Mouse (Mus musculus): ENCODE results near the gene 5730596B20Rik. TPM values are rescaled to one million over a fixed set of nuclear protein-coding genes. Genes with fewer than 3 reads are reported as not detected.

Gene 5730596B20Rik
- polyA plus RNA-seq, 1 experiment from 2014 or later, result 0.57 TPM

DNA sequence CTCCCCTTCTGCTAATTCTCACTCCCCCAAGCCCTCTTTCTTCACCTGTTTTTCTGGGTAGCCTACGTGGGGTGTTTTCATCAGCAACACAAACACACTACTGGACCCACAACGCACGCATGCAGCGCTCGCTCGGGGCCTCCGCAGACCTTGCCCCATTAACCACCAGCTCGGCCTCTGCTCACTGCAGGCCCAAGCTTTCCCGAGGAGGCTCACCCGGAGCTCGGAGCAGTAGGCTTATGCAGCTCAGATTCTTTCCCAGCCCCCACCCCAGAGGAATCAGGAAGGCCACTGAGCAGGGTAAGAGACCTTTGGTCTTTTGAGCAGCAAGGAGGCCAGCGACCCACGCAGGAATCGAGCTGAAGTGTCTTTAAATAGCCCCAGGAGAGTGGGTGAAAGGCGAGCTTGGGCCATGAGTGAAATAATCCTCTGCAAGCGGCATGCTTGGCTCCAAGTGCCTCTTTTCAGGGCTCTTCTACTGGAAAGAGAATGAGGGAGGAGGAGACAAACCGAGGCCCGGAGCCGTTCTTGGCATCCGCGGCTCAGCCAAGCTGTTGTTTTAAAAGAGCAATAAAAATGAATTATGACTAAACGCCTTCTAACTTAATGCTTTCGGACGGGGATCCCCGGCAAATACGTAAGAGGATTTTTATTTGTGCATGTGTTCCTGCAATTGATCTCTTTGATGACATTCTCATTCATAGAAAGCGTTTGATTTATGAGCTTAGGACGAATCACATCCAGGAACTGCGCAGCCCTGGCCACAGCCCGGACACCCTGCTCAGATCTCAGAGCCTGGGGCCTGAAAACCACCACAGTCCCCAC, 16.6 kb upstream of the 5730596B20Rik start:
- Histone ChIP-seq H3K36me3 (ENCODE audit: control insufficient read depth, insufficient read depth, low read length) (no peaks in the 10 kb centered on the region), H3K4me3 (ENCODE audit: low read depth, low read length) (peak overlapping the region; percentile 31), H3K4me2 (peak overlapping the region; percentile 76), H3K9ac (ENCODE audit: low read depth, low read length) (peak overlapping the region; percentile 57; the same call in 1 of the 2 replicates), H3K4me1 (ENCODE audit: control insufficient read depth, insufficient read depth, low read length) (peaks cover 5% of the 10 kb centered on the region; the same call in 1 of the 2 replicates), H3K9me3 (replicated peaks; ENCODE audit: control insufficient read depth, low read length) (no peaks in the 10 kb centered on the region), H3K27ac (ENCODE audit: low read depth, low read length) (peak overlapping the region; percentile 29), H3K27me3 (ENCODE audit: control insufficient read depth, insufficient read depth, low read length) (peaks cover 94% of the 10 kb centered on the region)
- no peak for ATAC-seq (replicated peaks; ENCODE audit: insufficient number of reproducible peaks, low FRiP score, low TSS enrichment)
- 6% methylated on average over 30 of the region's 30 CpGs for WGBS (ENCODE audit: insufficient replicate concordance)

DNA sequence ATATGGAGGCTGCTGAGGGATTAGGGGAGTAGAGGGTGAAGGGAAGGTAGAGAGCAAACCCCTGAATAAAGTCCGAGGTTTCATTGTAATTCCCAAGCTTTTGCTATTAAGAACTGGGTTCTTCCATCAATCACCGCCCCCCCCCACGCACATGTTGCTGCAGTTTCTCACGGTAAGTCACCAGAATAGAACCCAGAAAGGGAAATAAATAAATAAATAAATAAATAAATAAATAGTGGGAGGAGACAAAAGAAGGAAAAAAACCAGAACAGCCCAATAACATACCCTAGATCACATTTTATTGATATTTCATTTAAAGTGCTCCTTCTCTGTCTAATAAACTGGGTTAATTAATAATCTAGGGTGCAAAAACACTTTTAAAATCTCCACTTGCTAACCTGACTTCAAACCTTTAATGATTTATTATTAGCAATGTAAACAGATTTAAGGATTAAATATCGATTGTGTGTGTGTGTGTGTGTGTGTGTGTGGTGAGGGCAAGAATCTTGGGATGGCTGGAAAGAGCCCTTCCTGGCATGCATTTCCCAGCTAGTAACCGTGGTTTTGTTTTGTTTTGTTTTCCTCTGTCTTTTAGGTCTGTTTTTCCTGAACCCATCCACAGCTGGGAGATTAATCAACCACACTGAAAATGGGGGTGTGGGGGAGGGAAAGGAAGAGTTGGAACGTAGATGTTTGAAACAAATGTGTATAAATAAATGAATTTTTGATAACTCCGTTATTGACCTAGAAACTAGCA, 15.8 kb upstream of the 5730596B20Rik start:
- Histone ChIP-seq H3K4me3 (ENCODE audit: low read depth, low read length) (peak overlapping the region; percentile 31), H3K27ac (ENCODE audit: low read depth, low read length) (peak overlapping the region; percentile 29; the same call in 1 of the 2 replicates)

DNA sequence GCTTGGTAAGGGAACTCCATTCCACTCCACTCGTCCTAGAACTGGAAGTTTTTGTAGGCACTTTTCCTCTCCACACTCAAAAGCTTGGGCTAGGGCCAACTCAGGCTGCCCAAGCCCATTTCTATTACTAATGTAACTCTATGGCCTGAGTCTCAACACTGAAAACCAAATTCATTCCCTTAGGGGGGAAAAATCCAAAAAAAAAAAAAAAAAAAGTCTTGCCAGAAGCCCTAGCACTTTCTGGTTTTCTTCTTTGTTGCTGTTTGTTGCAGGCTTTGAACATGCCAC, 15.3 kb upstream of the 5730596B20Rik start:
- no peaks in the 10 kb centered on the region for H3K9me3 ChIP-seq (replicated peaks; ENCODE audit: control insufficient read depth, low read length)
- H3K4me1 ChIP-seq (ENCODE audit: control insufficient read depth, insufficient read depth, low read length), result peaks cover 5% of the 10 kb centered on the region; the same call in 1 of the 2 replicates
- ATAC-seq (replicated peaks; ENCODE audit: insufficient number of reproducible peaks, low FRiP score, low TSS enrichment), result no peak
- no peak overlapping the region for H3K9ac ChIP-seq (ENCODE audit: low read depth, low read length)
- H3K4me3 ChIP-seq (ENCODE audit: low read depth, low read length), result no peak overlapping the region
- H3K4me2 ChIP-seq, result no peak overlapping the region; the same call in 1 of the 2 replicates
- peaks cover 95% of the 10 kb centered on the region for H3K27me3 ChIP-seq (ENCODE audit: control insufficient read depth, insufficient read depth, low read length)
- H3K36me3 ChIP-seq (ENCODE audit: control insufficient read depth, insufficient read depth, low read length), result no peaks in the 10 kb centered on the region
- 31% methylated on average over 1 of the region's 1 CpGs for WGBS (ENCODE audit: insufficient replicate concordance)
- H3K27ac ChIP-seq (ENCODE audit: low read depth, low read length), result no peak overlapping the region

More for the DNA sequence above, 15.8 kb upstream of the 5730596B20Rik start:
- peaks cover 5% of the 10 kb centered on the region; the same call in 1 of the 2 replicates for H3K4me1 ChIP-seq (ENCODE audit: control insufficient read depth, insufficient read depth, low read length)
- no peaks in the 10 kb centered on the region for H3K36me3 ChIP-seq (ENCODE audit: control insufficient read depth, insufficient read depth, low read length)
- H3K9me3 ChIP-seq (replicated peaks; ENCODE audit: control insufficient read depth, low read length), result no peaks in the 10 kb centered on the region
- H3K4me2 ChIP-seq, result peak overlapping the region; percentile 76
- WGBS (ENCODE audit: insufficient replicate concordance), result 18% methylated on average over 8 of the region's 8 CpGs
- peaks cover 95% of the 10 kb centered on the region for H3K27me3 ChIP-seq (ENCODE audit: control insufficient read depth, insufficient read depth, low read length)
- no peak overlapping the region for H3K9ac ChIP-seq (ENCODE audit: low read depth, low read length)
- no peak for ATAC-seq (replicated peaks; ENCODE audit: insufficient number of reproducible peaks, low FRiP score, low TSS enrichment)

DNA sequence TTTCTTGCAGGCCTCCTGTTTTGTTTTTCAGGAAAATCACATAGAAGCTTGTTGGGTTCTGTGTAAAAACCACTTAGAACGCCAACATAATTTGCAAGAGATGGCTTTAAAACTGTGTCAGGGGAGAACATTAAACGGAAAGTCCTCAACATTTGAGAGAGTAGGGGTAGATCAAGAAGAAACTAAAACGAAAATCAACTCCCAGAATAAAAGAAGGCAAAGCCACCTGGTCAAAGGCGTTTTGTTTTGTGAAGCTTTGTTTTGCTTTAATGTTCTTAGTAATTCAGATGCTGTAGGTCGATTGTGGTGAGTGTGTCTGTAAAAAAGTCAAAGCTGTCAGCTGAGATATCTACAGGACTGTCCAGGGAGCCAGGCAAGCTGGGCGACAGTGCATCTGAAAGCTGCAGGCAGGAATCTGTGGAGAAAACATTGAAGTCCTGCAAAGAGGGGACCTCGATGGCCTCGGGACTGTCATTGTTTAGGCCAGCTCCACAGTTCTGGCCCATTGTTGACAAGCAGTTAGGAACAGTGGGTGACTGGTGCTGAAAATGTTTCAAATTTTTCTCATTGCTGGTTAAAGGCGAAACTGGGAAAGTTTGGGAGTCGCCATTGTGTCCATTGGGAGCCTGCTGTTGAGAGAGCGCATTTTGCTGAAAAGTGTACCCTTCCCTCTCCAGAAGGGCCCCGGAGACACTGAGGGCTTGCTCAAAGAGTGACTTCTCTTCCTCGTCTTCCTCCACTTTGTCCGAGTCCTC, 14.5 kb upstream of the 5730596B20Rik start:
- H3K9me3 ChIP-seq (replicated peaks; ENCODE audit: control insufficient read depth, low read length), result no peaks in the 10 kb centered on the region
- 10% methylated on average over 14 of the region's 14 CpGs for WGBS (ENCODE audit: insufficient replicate concordance)
- H3K27ac ChIP-seq (ENCODE audit: low read depth, low read length), result peak overlapping the region; percentile 29; the same call in 1 of the 2 replicates
- peaks cover 94% of the 10 kb centered on the region for H3K27me3 ChIP-seq (ENCODE audit: control insufficient read depth, insufficient read depth, low read length)
- H3K36me3 ChIP-seq (ENCODE audit: control insufficient read depth, insufficient read depth, low read length), result no peaks in the 10 kb centered on the region
- peak overlapping the region; percentile 32 for H3K4me3 ChIP-seq (ENCODE audit: low read depth, low read length)
- H3K4me2 ChIP-seq, result peak overlapping the region; percentile 43
- ATAC-seq (replicated peaks; ENCODE audit: insufficient number of reproducible peaks, low FRiP score, low TSS enrichment), result no peak
- peaks cover 5% of the 10 kb centered on the region; the same call in 1 of the 2 replicates for H3K4me1 ChIP-seq (ENCODE audit: control insufficient read depth, insufficient read depth, low read length)
- H3K9ac ChIP-seq (ENCODE audit: low read depth, low read length), result peak overlapping the region; percentile 58

DNA sequence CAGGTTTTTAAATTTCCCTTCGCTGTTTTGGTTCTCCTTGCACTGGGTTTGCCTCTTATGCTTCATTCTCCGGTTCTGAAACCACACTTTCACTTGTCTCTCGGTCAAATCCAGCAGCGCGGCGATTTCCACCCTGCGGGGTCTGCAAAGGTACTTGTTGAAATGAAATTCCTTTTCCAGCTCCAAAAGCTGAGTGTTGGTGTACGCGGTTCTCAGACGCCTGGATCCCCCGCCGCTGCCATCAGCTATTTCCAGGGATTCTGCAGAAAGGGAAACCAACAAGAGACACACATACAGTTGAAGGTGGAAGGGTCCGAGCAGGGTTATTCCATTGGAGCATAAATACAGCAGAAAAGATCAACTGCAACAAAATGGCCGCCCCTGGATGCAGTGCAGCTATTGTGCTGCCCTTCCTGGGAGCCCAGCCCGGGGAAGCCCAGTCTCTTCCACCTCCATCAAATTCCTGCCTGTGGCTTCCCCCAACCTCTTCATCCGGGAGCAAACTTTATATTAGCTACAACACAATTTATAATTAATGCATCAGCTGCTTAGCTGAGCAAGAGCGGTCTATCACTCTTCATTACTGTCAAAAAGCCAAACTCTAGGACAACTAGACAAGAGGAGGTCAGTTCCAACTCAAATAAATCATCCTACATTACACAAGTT, 13.8 kb upstream of the 5730596B20Rik start:
- Histone ChIP-seq H3K4me3 (ENCODE audit: low read depth, low read length) (peak overlapping the region; percentile 32), H3K4me1 (ENCODE audit: control insufficient read depth, insufficient read depth, low read length) (peaks cover 5% of the 10 kb centered on the region; the same call in 1 of the 2 replicates), H3K9ac (ENCODE audit: low read depth, low read length) (peak overlapping the region; percentile 58), H3K9me3 (replicated peaks; ENCODE audit: control insufficient read depth, low read length) (no peaks in the 10 kb centered on the region), H3K36me3 (ENCODE audit: control insufficient read depth, insufficient read depth, low read length) (no peaks in the 10 kb centered on the region), H3K4me2 (peak overlapping the region; percentile 43), H3K27ac (ENCODE audit: low read depth, low read length) (peak overlapping the region; percentile 29; the same call in 1 of the 2 replicates), H3K27me3 (ENCODE audit: control insufficient read depth, insufficient read depth, low read length) (peaks cover 94% of the 10 kb centered on the region)
- ATAC-seq (replicated peaks; ENCODE audit: insufficient number of reproducible peaks, low FRiP score, low TSS enrichment), result no peak
- WGBS (ENCODE audit: insufficient replicate concordance), result 6% methylated on average over 17 of the region's 17 CpGs

DNA sequence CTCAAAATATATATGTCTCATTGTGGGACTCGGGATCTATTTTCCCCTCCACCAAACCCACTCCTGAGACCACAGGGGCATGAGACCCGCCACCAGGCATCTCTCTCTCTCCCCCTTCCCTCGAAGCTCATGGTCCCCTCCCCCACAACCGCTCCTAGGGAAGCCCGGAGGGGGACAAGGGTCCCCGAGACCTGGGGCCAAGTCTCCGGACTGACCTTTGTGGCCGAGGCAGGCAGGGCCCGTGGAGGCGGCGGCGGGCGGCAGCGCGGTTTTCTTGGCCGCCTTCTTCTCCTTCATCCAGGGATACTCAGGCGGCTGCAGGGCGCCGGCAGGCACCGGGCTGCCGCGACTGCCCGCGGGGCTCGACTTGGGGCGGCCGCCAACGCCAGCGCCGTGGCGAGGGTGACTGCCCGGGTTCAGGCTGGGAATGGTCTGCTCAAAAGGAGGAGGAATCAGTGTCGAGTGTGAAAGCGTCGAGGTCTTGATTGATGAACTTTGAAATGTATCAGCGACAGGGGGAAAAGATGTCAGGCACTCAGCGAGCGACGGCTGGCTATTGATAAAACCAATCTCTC, 13.2 kb upstream of the 5730596B20Rik start:
- peak overlapping the region; percentile 1 for H3K27ac ChIP-seq (ENCODE audit: low read depth, low read length)
- H3K4me2 ChIP-seq, result peak overlapping the region; percentile 43
- H3K4me1 ChIP-seq (ENCODE audit: control insufficient read depth, insufficient read depth, low read length), result peaks cover 3% of the 10 kb centered on the region; the same call in 1 of the 2 replicates
- peak overlapping the region; percentile 32 for H3K4me3 ChIP-seq (ENCODE audit: low read depth, low read length)
- H3K27me3 ChIP-seq (ENCODE audit: control insufficient read depth, insufficient read depth, low read length), result peaks cover 92% of the 10 kb centered on the region
- peak overlapping the region; percentile 4; the same call in 1 of the 2 replicates for H3K9ac ChIP-seq (ENCODE audit: low read depth, low read length)
- H3K36me3 ChIP-seq (ENCODE audit: control insufficient read depth, insufficient read depth, low read length), result no peaks in the 10 kb centered on the region
- ATAC-seq (replicated peaks; ENCODE audit: insufficient number of reproducible peaks, low FRiP score, low TSS enrichment), result no peak
- H3K9me3 ChIP-seq (replicated peaks; ENCODE audit: control insufficient read depth, low read length), result no peaks in the 10 kb centered on the region
- WGBS (ENCODE audit: insufficient replicate concordance), result under 1% methylated on average over 39 of the region's 39 CpGs

DNA sequence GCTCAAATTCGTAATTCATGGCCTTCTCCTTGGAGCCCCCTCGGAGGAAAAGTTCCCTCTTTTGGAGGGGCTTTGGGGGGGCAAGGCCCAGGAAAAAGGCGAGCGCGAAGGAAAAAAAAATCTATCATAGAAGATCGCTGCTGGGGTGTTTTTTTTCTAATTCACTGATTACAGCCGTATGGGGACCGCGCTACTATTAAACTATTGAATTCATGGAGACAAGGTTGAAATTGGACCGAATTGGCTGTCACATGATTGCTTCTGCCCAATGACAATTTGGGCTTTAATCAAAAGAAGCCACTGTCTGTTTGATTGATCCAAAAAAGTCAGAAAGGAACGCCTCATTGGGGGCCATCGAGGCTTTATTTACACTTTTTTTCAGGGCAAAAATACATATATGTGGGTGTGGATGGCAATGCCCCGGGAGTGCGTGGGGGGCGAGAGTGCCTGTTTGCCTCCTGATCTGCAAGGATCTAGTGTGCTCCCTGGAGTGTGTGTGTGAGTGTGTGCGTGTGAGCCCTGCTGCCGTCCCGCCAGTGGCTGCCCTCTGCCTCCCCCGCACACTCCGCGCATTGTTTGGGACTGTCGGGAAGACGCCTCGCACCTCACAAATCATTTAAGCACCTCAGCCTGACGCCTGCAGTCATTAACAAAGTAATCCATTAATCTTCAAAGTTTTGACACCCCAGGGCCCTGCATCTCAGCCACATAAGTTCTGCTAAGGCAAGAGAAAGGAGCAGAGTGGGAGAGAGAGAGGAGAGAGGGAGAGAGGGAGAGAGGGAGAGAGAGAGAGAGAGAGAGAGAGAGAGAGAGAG, 12.5 kb upstream of the 5730596B20Rik start, which contains the start of gene Hoxa2:
Hoxa2 (minus strand) TSS at position 206 of the 815 bp plus-strand sequence.
- WGBS (ENCODE audit: insufficient replicate concordance), result under 1% methylated on average over 25 of the region's 25 CpGs
- Histone ChIP-seq H3K4me1 (ENCODE audit: control insufficient read depth, insufficient read depth, low read length) (peaks cover under 1% of the 10 kb centered on the region; the same call in 1 of the 2 replicates), H3K9me3 (replicated peaks; ENCODE audit: control insufficient read depth, low read length) (no peaks in the 10 kb centered on the region)

More for the DNA sequence above, 12.5 kb upstream of the 5730596B20Rik start, which contains the start of gene Hoxa2:
- peak within 1 kb of the TSS; percentile 58 for H3K9ac ChIP-seq (ENCODE audit: low read depth, low read length)
- H3K36me3 ChIP-seq (ENCODE audit: control insufficient read depth, insufficient read depth, low read length), result no peaks in the 10 kb centered on the region
- H3K27me3 ChIP-seq (ENCODE audit: control insufficient read depth, insufficient read depth, low read length), result peaks cover 89% of the 10 kb centered on the region
- H3K4me3 ChIP-seq (ENCODE audit: low read depth, low read length), result peak within 1 kb of the TSS; percentile 32
- peak within 1 kb of the TSS; percentile 37 for H3K27ac ChIP-seq (ENCODE audit: low read depth, low read length)
- ATAC-seq (replicated peaks; ENCODE audit: insufficient number of reproducible peaks, low FRiP score, low TSS enrichment), result no peak
- H3K4me2 ChIP-seq, result peak within 1 kb of the TSS; percentile 49
